Mouse (Mus musculus): ENCODE results near the gene Cradd.

Gene Cradd

GRCm38 (mm10) chr10:95323393-95324277 lies at the start of gene Cradd:
Gene Cradd (minus strand): TSS chr10:95324133.
- in situ Hi-C loops (cut with MboI, MseI), result no loop called here

DNA sequence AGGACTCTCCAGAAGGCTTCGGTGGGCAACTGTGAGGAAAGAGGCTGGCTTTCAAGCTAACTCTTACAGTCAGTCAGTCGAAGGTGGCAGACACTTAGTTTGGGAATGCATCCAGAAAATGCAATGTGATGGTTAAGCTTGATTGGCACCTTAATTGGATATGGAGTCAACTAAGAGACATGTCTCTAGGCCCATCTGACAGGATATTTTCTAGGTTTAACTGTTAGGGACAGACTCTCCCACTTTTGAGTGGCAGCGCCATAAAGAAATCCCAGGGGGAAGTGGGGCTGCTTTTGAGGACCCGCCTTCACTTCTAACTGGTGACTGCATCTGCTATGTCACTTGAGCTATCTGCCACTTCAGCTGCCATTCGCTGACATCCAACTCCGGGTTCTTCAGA lies 49.4 kb upstream of the Cradd start:
- in situ Hi-C loops (cut with MboI, MseI), result no loop called here

- in situ Hi-C loops (cut with MboI, MseI), result no loop called here
Measured at GRCm38 (mm10) chr10:95371942-95372341, 48.0 kb upstream of the Cradd start.

GRCm38 (mm10) chr10:95369190-95369589 lies 45.3 kb upstream of the Cradd start:
- in situ Hi-C loops (cut with MboI, MseI), result no loop called here

DNA sequence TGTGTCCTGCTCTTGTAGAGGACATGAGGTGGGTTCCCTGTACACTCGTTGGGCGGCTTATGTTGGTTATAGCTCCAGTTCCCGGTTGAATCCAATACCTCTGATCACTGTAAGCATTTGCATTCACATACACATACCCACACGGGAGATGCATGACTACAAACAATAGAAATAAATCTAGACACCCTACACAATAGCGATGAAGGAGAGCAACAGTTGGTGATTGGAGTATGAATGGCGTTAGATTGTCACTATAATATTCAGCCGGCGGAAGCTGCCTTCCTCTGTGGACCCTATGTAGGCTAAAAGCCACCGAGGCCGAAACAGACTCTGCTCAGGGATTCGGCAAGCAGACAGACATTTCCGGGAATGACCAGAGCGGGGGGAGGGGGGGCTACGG lies 44.2 kb upstream of the Cradd start:
- in situ Hi-C loops (cut with MboI, MseI), result no loop called here

- in situ Hi-C loops (cut with MboI, MseI), result no loop called here
Measured at GRCm38 (mm10) chr10:95367661-95368089, 43.7 kb upstream of the Cradd start.

DNA sequence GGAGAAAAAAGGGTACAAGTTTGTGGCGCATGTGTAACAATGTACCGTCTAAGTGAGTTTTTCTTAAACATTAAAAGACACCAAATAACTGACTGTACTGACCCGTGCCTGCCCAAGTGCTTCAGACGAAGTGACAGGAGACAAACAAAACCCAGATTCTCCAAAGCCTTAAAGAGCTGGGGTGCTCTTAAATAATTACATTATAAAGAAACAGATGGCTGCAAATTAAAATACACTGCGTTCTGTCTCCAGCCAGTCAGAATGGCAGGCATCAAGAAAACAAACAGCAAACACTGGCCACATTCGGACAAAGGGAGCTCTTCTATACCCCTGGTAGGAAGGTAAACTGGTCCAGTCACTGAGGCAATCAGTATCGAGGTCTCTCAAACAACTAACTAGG lies 43.3 kb upstream of the Cradd start:
- in situ Hi-C loops (cut with MboI, MseI), result no loop called here

- in situ Hi-C loops (cut with MboI, MseI), result no loop called here
Measured at GRCm38 (mm10) chr10:95362326-95362725, 38.4 kb upstream of the Cradd start.

GRCm38 (mm10) chr10:95361260-95361841 lies 37.4 kb upstream of the Cradd start:
- in situ Hi-C loops (cut with MboI, MseI), result no loop called here

DNA sequence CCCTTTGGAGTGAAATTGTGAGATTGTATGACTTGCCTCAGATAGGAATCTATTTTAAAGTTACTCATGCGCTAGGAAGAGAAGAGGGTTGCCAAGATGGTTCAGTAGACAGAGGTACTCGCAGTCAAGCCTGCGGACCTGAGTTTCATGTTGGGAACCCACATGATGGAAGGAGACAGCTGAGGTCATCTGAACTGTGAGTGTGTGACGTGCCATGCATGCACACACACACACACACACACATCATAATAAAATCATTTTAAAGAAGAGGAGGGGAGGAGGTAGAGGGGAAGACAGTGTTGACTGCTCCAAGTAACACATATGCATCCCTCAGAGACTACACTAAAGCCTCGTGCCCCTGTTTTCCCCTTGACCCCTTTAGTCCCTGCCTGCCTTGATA lies 36.1 kb upstream of the Cradd start:
- in situ Hi-C loops (cut with MboI, MseI), result no loop called here

DNA sequence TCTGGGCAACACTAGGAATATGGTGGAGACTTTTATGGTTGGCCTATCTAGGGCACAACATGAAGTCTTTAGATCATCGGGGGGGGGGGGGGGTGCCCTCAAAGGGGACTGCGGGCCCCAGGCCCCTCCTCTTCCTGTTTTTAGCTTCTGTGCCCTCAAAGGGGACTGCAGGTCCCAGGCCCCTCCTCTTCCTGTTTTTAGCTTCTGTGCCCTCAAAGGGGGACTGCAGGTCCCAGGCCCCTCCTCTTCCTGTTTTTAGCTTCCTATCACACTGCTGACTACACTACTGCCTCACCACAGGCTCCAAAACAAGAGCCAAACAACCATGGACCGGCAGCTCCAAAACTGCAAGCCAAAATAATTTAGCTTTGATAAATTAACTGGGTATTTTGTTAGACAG lies 33.8 kb upstream of the Cradd start:
- in situ Hi-C loops (cut with MboI, MseI), result no loop called here

DNA sequence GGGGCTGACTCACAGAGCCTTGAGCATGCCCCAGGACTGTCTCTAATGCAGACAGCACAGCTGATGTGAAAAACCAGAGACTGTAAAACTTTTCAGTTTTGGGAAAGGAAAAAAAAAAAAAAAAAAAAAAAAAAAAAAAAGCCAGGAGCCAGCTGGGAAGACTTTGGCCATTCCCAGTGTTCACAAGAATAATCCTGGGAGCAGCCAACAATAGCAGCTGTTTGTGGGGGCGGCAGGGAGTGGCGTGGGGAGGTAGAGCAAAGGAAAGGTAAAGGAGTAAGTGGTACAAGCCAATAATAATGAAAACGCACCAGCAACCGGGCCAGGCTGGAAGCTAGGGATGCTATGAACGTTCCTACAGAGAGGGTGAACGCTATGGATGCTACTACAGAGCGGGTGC lies 32.8 kb upstream of the Cradd start:
- in situ Hi-C loops (cut with MboI, MseI), result no loop called here

DNA sequence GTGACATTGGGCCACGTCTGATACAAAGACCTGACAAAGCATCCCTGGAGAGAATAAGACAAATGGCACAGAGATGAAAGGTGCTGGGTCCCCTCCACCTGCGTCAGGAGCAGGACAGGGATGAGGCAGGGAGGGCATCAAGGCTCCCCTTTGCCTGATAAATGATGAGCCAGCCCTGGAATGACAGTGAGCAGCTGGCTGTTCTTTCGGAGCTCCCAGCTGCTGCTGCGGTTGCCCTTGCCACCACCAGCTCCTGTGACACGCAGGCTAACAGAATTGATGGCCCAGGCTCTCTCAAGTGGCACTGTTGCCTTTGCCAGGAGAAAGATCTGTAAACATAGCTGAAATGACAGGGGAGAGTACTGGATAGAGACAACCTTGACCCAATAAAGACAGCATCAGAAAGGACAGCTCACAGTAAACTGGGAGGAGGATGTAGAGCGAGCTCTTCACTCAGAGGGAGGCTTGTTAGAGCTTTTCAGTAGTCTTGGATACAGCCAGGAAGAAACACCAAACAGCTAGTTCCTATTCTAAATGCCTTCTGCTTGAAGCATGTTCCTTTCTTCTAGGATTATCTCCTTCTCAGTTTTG lies 31.8 kb upstream of the Cradd start:
- in situ Hi-C loops (cut with MboI, MseI), result no loop called here

- in situ Hi-C loops (cut with MboI, MseI), result no loop called here
Measured at GRCm38 (mm10) chr10:95354673-95355072, 30.7 kb upstream of the Cradd start.

DNA sequence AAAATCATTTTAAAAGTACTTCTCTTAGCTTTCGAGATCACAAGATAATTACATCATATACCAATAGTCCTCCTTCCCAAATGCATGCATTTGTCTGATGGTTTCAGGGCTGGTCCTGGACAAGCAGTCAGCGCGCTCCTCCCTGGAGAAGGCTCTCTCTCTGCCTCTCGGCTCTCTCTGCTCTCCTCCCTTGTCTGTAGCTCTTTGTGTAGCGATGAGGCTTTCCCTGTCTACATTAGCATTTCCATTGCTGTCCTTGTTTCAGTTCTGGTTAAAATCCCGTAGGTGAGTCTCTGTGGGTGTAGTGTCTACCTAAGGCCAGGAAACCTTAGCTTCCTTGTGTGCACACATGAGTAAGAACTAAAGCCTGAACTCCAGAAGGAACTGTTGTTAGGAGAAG lies 30.1 kb upstream of the Cradd start:
- in situ Hi-C loops (cut with MboI, MseI), result no loop called here

- in situ Hi-C loops (cut with MboI, MseI), result no loop called here
Measured at GRCm38 (mm10) chr10:95348457-95348856, 24.5 kb upstream of the Cradd start.

- in situ Hi-C loops (cut with MboI, MseI), result no loop called here
Measured at GRCm38 (mm10) chr10:95347776-95348175, 23.8 kb upstream of the Cradd start.

DNA sequence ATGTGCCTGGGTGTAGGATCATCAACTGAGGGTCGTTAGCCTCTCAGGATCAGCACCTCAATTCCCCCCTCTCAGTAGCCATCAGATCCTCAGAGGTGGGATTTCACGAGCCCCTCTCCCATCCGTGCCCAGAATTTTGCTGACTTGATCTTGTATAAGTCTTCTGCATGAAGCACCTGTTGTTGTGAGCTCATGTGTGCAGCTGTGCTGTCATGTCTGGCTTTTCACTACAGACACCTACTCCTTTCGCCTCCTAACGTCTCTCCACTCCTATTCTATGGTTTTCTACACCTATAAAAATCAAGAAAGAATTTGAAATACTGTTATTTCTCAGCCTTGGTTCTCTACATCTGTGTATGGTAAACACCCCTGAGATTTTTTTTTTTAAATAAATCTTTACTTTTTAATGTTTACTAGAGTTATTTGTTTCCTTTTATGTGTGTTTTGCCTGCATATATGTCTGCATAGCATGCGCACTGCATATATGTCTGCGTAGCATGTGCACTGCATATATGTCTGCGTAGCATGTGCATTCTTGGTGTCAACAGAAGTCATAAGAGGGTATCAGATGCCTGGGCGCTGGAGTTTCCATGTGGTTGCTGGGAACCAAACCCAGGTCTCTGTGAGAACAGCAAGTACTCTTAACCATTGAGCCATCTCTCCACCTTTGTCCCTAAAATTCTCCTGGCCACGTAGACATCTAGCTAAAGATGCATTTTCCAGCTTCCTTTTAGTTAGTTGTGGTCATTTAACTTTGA lies 19.1 kb upstream of the Cradd start:
- in situ Hi-C loops (cut with MboI, MseI), result no loop called here

- in situ Hi-C loops (cut with MboI, MseI), result no loop called here
Measured at GRCm38 (mm10) chr10:95340676-95341075, 16.7 kb upstream of the Cradd start.

DNA sequence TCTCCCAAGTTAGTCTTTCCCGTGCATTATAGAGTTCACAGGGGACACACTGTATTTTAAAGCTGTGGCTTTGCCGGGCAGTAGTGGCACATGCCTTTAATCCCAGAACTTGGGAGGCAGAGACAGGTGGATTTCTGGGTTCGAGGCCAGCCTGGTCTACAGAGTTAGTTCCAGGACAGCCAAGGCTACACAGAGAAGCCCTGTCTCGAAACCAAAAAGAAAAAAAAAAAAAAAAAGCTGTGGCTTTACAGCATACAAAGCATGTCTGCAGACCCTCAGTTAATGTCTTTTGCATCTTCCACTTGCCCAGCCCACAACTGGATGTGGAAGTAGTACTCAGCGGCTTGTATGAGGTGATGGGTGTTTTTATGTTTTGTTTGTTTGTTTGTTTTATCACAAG lies 13.7 kb upstream of the Cradd start:
- in situ Hi-C loops (cut with MboI, MseI), result no loop called here

DNA sequence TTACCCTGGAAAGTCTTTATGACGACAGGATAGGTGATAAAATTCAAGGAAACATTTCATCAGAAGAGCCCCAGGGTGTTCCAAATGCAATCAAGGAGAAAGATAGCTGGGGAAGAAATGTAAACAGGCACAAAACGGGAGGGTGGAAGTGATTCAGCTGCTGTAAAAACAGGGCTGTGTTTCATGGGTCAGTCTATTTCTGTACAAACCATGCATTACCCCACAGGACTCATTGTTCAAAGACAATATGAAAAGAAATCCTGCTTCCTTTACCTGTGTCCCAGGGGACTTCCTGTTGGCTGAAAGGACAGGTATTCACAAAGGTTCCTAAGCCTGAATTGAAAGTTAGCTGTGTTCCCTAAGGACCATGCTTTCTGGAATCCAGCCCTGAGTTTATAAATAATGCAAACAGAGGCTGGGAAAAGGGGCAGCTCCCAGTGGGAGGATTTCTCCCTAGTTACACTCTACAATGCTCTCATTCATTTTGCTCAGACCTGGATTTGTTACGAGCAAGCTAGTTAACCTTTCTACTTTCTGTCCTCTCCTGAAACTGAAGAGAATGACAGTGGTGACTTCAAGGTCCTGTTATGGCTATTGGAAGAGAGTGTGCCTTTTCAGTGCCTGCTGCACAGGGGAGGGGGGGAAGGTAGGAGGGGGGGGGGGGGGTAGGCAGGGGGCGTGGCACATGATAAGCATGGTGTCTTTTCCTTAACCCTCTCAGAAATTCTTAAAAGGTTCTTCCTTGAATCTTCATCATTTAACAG lies 13.0 kb upstream of the Cradd start:
- in situ Hi-C loops (cut with MboI, MseI), result no loop called here
